Mouse (Mus musculus) kidney, adult 2 months (tissue): Measurements from ENCODE around the gene Scp2. TPM values are rescaled to one million over a fixed set of nuclear protein-coding genes. Genes with fewer than 3 reads are reported as not detected.
A peak's percentile ranks its signal among the peaks of the same experiment; 100 is the strongest.

Experiments
- DNase-seq: peaks from one replicate; pipeline ENCODE4 v3.0.0; 2021
- H3K27ac ChIP-seq: fragments of 200-500 bp; 2 replicates; pipeline ENCODE4 v1.5.1; 2012; ENCODE audit warnings: low read depth, low read length, control low read depth, inconsistent platforms; ENCODE audit not compliant: insufficient read depth
- H3K27me3 ChIP-seq: fragments of 200-500 bp; replicated peaks from 2 replicates; pipeline ENCODE4 v1.6.1; 2012; ENCODE audit warnings: mild to moderate bottlenecking, moderate library complexity, low read length, inconsistent platforms; ENCODE audit not compliant: control insufficient read depth, insufficient read depth
- H3K36me3 ChIP-seq: fragments of 200-500 bp; 2 replicates; pipeline ENCODE4 v1.6.1; 2012; ENCODE audit warnings: mild to moderate bottlenecking, moderate library complexity, low read length, inconsistent platforms; ENCODE audit not compliant: control insufficient read depth, insufficient read depth
- H3K4me1 ChIP-seq: fragments of 200-500 bp; 2 replicates; pipeline ENCODE4 v1.6.1; 2011; ENCODE audit warnings: low read length; ENCODE audit not compliant: control insufficient read depth, insufficient read depth
- H3K4me3 ChIP-seq: fragments of 200-500 bp; 2 replicates; pipeline ENCODE4 v1.5.1; 2011; ENCODE audit warnings: mild to moderate bottlenecking, low read depth, low read length, control low read depth; ENCODE audit not compliant: insufficient read depth
- CTCF ChIP-seq: fragments of 200-500 bp; conservative IDR thresholded peaks from 2 replicates; pipeline ENCODE4 v1.5.1; 2011; ENCODE audit warnings: low read depth, mild to moderate bottlenecking, control low read depth, low read length, moderate library complexity, mixed read lengths; ENCODE audit not compliant: insufficient read depth, insufficient read length
- POLR2A ChIP-seq: fragments of 200-500 bp; IDR thresholded peaks from one replicate; pipeline ENCODE4 v1.6.1; 2011; ENCODE audit warnings: low read depth, low read length, control low read depth
- WGBS: fragments of 180-500 bp; shearing (Covaris S2); methylation state at CpG from one replicate; pipeline ENCODE4 v1.1.7; 2018; 5-methylcytosine and 5-hydroxymethylcytosine counted together
- polyA plus RNA-seq: library from polyadenylated mRNA; depleted of rRNA; stranded (reverse); fragments of >200 nt; gene quantifications from 2 replicates; pipeline ENCODE4 v1.2.3, GENCODE M21; 2012

The Scp2 gene
- polyA plus RNA-seq, 1 experiment: 670 TPM

DNA sequence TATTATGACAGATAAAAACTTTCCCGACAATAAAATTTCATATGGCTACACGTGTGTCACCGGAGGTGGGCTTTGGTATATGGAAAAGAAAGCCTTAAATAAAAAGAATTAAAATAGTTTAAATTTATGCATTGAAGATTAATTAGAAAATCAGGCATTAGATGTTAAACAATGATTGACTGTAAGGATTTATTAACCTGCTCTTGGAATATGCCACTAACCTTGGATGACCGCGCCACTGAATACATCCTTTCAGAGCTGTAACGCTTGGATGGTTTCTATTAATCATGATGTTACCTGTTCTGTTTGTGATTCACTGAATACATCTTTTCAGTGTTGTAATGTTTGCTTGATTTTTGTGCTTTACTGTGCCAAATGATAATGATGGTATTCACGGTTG, 35.1 kb downstream of the Scp2 start:
- Histone ChIP-seq H3K4me3 (no peak overlapping the region), H3K27me3 (no peaks in the 10 kb centered on the region), H3K36me3 (peaks cover 5% of the 10 kb centered on the region), H3K27ac (no peak overlapping the region), H3K4me1 (peaks cover 6% of the 10 kb centered on the region; the same call in 1 of the 2 replicates)
- TF ChIP-seq POLR2A: no peak
- TF ChIP-seq CTCF: no peak
- WGBS: 69% methylated on average over 7 of the region's 7 CpGs
- peak; percentile 36 for DNase-seq

DNA sequence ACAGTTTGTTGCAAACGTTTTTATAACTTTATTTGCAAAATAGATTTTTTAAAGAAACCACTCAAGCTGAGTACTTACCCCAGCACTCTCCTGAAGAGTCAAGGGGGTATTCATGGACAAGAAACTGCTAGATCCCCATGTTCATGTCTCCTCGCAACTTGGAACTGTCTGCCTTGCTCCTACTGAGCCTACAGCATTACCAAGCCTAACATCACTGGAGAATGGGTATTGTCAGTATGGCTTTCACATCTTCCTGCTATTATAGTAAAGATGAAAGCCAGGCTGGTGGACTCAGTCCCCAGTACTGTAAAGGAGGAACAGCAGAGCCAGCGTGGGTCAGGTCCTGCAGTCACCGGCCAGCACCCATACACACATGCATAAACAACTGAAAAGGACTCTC, 48.5 kb downstream of the Scp2 start, which contains the start of gene Podn:
Podn (minus strand) TSS at position 101 of the 400 bp plus-strand sequence.
- TF ChIP-seq POLR2A (no peak), CTCF (no peak)
- Histone ChIP-seq H3K36me3 (peaks cover 4% of the 10 kb centered on the region; the same call in 1 of the 2 replicates), H3K4me1 (peaks cover 9% of the 10 kb centered on the region; the same call in 1 of the 2 replicates), H3K27ac (peak within 1 kb of the TSS; percentile 96), H3K4me3 (no peak within 1 kb of the TSS), H3K27me3 (no peaks in the 10 kb centered on the region)
- no peak for DNase-seq
- 80% methylated on average over 4 of the region's 4 CpGs for WGBS

DNA sequence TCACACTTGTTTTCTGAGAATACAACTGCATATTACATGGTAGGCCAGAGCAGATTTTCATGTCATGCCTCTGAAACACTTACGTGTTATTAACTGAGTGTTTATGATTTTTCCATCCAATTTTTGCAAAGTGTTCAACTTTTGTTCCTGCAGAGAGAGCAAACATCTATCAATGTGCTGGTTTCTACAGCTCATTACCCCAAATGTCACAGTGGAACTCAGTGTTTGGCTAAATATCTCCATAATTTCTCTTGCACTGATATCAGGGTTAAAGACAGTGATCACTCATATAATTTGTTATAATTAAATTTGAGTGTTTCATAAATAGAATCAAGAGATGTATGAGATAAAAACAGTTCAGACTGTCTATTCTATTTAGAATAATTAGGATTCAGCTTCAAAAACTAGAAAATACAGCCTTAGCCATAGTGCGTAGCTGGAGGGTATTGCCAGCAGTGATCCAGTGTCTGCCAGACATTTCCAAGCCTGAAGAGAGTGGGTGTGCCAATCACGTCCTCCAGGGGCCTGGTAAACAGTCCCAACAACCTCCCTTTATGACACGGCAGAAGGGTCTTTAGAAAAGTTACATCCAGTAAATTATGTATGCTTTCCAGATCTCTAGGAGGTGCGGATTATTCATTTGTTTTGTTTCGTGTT, 51.9 kb downstream of the Scp2 start:
- peaks cover 2% of the 10 kb centered on the region; the same call in 1 of the 2 replicates for H3K36me3 ChIP-seq
- TF ChIP-seq CTCF: no peak
- TF ChIP-seq POLR2A: no peak
- no peak for DNase-seq
- no peak overlapping the region for H3K27ac ChIP-seq
- H3K4me1 ChIP-seq: peaks cover 9% of the 10 kb centered on the region; the same call in 1 of the 2 replicates
- WGBS: 84% methylated on average over 6 of the region's 6 CpGs
- no peaks in the 10 kb centered on the region for H3K27me3 ChIP-seq
- H3K4me3 ChIP-seq: no peak overlapping the region

DNA sequence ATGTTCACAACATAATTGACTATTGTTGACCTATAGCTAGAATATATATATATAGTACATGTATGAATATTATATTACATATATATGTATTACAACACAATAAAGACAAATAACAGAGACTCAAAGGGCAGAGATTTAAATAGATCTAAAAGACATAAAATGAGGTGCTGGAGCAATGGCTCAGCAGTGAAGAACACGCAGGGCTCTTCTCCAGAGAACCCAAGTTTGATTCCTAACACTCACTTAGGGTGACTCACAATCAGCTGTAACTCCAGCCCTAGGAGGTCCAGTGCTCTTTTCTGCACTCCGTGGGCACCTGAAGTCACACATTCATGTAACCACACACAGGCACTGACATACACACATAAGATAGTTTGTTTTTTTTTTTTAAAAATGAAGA, 60.8 kb downstream of the Scp2 start:
- H3K27me3 ChIP-seq: no peaks in the 10 kb centered on the region
- H3K4me1 ChIP-seq: no peaks in the 10 kb centered on the region
- H3K27ac ChIP-seq: no peak overlapping the region
- H3K36me3 ChIP-seq: peaks cover 4% of the 10 kb centered on the region
- no peak for TF ChIP-seq CTCF
- no peak for TF ChIP-seq POLR2A
- WGBS: 94% methylated on average over 2 of the region's 2 CpGs
- H3K4me3 ChIP-seq: no peak overlapping the region
- no peak for DNase-seq

GRCm38 (mm10) chr4:108083032-108083735, 61.6 kb downstream of the Scp2 start:
- Histone ChIP-seq H3K4me3 (no peak overlapping the region), H3K27ac (no peak overlapping the region), H3K4me1 (no peaks in the 10 kb centered on the region), H3K27me3 (no peaks in the 10 kb centered on the region), H3K36me3 (peaks cover 4% of the 10 kb centered on the region)
- no peak for TF ChIP-seq POLR2A
- no peak for TF ChIP-seq CTCF
- 67% methylated on average over 6 of the region's 6 CpGs for WGBS
- DNase-seq: peak; percentile 47

DNA sequence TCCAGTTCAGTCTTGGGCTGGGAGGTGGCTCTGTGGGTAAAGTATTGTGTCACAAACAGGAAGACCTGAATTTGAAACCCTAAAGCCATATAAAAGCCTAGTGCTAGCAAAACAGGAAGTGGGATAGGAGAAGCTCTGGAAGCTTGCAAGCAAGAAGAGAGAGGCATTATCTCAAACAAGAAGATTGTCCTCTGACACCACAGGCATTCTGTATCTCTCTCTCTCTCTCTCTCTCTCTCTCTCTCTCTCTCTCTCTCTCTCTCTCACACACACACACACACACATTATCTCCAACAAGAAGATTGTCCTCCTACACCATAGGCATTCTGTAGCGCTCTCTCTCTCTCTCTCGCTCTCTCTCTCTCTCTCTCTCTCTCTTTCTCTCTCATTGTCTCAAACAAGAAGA, 62.4 kb downstream of the Scp2 start:
- Histone ChIP-seq H3K27ac (no peak overlapping the region), H3K4me3 (no peak overlapping the region), H3K36me3 (peaks cover 4% of the 10 kb centered on the region), H3K4me1 (no peaks in the 10 kb centered on the region), H3K27me3 (no peaks in the 10 kb centered on the region)
- no peak for DNase-seq
- 97% methylated on average over 2 of the region's 2 CpGs for WGBS
- TF ChIP-seq CTCF: no peak
- no peak for TF ChIP-seq POLR2A

GRCm38 (mm10) chr4:108080876-108081275, 63.9 kb downstream of the Scp2 start:
- no peak overlapping the region for H3K27ac ChIP-seq

More at GRCm38 (mm10) chr4:108080876-108081275, 63.9 kb downstream of the Scp2 start:
- Histone ChIP-seq H3K4me1 (no peaks in the 10 kb centered on the region), H3K36me3 (peaks cover 2% of the 10 kb centered on the region), H3K27me3 (no peaks in the 10 kb centered on the region), H3K4me3 (no peak overlapping the region)
- TF ChIP-seq CTCF (no peak), POLR2A (no peak)
- DNase-seq: no peak
- 81% methylated on average over 5 of the region's 5 CpGs for WGBS
